Mouse (Mus musculus) stomach, embryonic 15.5 days (tissue): ENCODE results near the gene Ranbp3. TPM values are rescaled to one million over a fixed set of nuclear protein-coding genes. Genes with fewer than 3 reads are reported as not detected.

Experiments used
- ATAC-seq: fragments of 200-750 bp; cut with Nextera tagmentation; 2 replicates; pipeline ENCODE4 v1.8.0; 2017; ENCODE audit warnings: low read depth, moderate number of reproducible peaks, moderate TSS enrichment; ENCODE audit not compliant: insufficient read depth, low FRiP score
- H3K27ac ChIP-seq: fragments of 300-500 bp; sonication (generic); 2 replicates; pipeline ENCODE4 v1.5.1; 2015; ENCODE audit warnings: mild to moderate bottlenecking, inconsistent platforms
- H3K27me3 ChIP-seq: fragments of 300-500 bp; sonication (generic); replicated peaks from 2 replicates; pipeline ENCODE4 v1.6.1; 2015; ENCODE audit warnings: inconsistent platforms
- H3K36me3 ChIP-seq: fragments of 300-500 bp; sonication (generic); 2 replicates; pipeline ENCODE4 v1.6.1; 2015; ENCODE audit warnings: inconsistent platforms
- H3K4me1 ChIP-seq: fragments of 300-500 bp; sonication (generic); 2 replicates; pipeline ENCODE4 v1.6.1; 2015; ENCODE audit warnings: inconsistent platforms
- H3K4me2 ChIP-seq: fragments of 300-500 bp; sonication (generic); 2 replicates; pipeline ENCODE4 v1.6.1; 2015; ENCODE audit warnings: mild to moderate bottlenecking, inconsistent platforms
- H3K4me3 ChIP-seq: fragments of 300-500 bp; sonication (generic); replicated peaks from 2 replicates; pipeline ENCODE4 v1.5.1; 2015; ENCODE audit warnings: inconsistent platforms
- H3K9ac ChIP-seq: fragments of 300-500 bp; sonication (generic); 2 replicates; pipeline ENCODE4 v1.6.1; 2015; ENCODE audit warnings: inconsistent platforms
- H3K9me3 ChIP-seq: fragments of 300-500 bp; sonication (generic); 2 replicates; pipeline ENCODE4 v1.6.1; 2016; ENCODE audit warnings: inconsistent platforms
- WGBS: fragments of 180-500 bp; shearing (Covaris S2); methylation state at CpG from one replicate; pipeline ENCODE4 v1.1.7; 2015; 5-methylcytosine and 5-hydroxymethylcytosine counted together
- polyA plus RNA-seq: library from polyadenylated mRNA; unstranded; fragments of >200 nt; fragmentation: Nextera tagmentation; extraction: Ambion mirVana; gene quantifications from 2 replicates; pipeline ENCODE4 v1.2.1, GENCODE M21; 2015

The Ranbp3 gene
- polyA plus RNA-seq, 1 experiment from 2014 or later = 75.9 TPM

GRCm38 (mm10) chr17:56651801-56652200 is 21.3 kb upstream of the Ranbp3 start:
- Histone ChIP-seq H3K27ac (no peak overlapping the region), H3K4me3 (no peak overlapping the region), H3K27me3 (no peaks in the 10 kb centered on the region), H3K36me3 (no peaks in the 10 kb centered on the region), H3K4me1 (no peaks in the 10 kb centered on the region), H3K9me3 (no peaks in the 10 kb centered on the region), H3K4me2 (no peak overlapping the region), H3K9ac (no peak overlapping the region)
- WGBS = 25% methylated on average over 10 of the region's 10 CpGs
- peak; percentile 51; the same call in 1 of the 2 replicates for ATAC-seq

DNA sequence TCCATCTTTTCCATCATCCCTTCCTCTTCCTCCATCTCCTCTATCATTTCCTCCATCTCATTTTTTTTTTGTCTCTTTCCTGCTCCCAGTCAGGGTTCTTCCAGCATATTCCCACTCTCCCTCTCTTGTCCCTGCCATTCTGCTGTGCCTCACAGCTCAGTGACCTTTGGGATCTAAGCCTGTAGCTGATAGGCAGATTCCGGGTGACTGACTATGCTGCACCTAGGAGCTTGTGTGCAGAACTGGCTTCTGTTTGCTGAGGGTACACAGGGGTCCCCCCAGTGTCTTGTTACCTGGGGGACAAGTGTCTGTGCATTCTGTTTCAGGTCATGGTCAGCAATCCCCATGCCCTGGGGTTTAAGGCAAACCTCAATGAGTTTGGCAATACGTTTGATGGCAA is 18.3 kb upstream of the Ranbp3 start:
- H3K4me3 ChIP-seq = no peak overlapping the region
- no peak overlapping the region for H3K27ac ChIP-seq
- H3K27me3 ChIP-seq = no peaks in the 10 kb centered on the region
- no peaks in the 10 kb centered on the region for H3K36me3 ChIP-seq
- H3K4me1 ChIP-seq = no peaks in the 10 kb centered on the region
- WGBS = 70% methylated on average over 2 of the region's 2 CpGs
- no peak for ATAC-seq
- H3K4me2 ChIP-seq = no peak overlapping the region
- no peaks in the 10 kb centered on the region for H3K9me3 ChIP-seq
- no peak overlapping the region for H3K9ac ChIP-seq

GRCm38 (mm10) chr17:56655311-56655710 is 17.8 kb upstream of the Ranbp3 start:
- 78% methylated on average over 3 of the region's 3 CpGs for WGBS
- Histone ChIP-seq H3K4me2 (no peak overlapping the region), H3K27ac (no peak overlapping the region), H3K36me3 (no peaks in the 10 kb centered on the region), H3K4me1 (no peaks in the 10 kb centered on the region), H3K27me3 (no peaks in the 10 kb centered on the region), H3K4me3 (no peak overlapping the region), H3K9me3 (no peaks in the 10 kb centered on the region), H3K9ac (no peak overlapping the region)
- ATAC-seq = no peak

- H3K27me3 ChIP-seq = no peaks in the 10 kb centered on the region
- no peaks in the 10 kb centered on the region for H3K4me1 ChIP-seq
- H3K4me3 ChIP-seq = no peak overlapping the region
- ATAC-seq = no peak
- no peaks in the 10 kb centered on the region for H3K36me3 ChIP-seq
- H3K9me3 ChIP-seq = no peaks in the 10 kb centered on the region
- H3K9ac ChIP-seq = no peak overlapping the region
- WGBS = 76% methylated on average over 6 of the region's 6 CpGs
- no peak overlapping the region for H3K4me2 ChIP-seq
- H3K27ac ChIP-seq = no peak overlapping the region
These were observed 16.9 kb upstream of the Ranbp3 start for GRCm38 (mm10) chr17:56656171-56656570.

DNA sequence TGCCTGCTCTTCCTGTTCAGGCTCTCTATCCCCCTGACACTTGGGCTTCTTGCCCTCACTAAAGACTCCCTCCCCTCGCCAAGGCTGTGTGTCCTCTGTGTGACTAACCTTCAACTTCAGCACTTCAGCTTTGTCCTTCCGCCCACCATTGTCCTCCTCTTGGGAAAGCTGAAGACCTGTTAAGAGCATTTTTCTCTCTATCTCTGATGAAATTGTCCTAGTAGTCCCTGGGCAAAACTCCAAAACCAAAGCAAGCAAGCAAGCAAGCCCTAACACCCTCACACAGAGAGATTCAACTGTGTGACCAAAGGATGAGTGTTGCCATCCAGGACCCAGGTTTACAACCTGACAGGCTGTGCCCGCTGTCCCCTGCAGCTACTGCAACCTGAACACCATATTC is 9.4 kb upstream of the Ranbp3 start:
- H3K4me3 ChIP-seq = no peak overlapping the region
- 0 out of 2 replicates have a peak, but pooled peaks cover 2% of the 10 kb centered on the region for H3K36me3 ChIP-seq
- no peak for ATAC-seq
- H3K27ac ChIP-seq = no peak overlapping the region
- H3K9me3 ChIP-seq = no peaks in the 10 kb centered on the region
- 50% methylated on average over 3 of the region's 3 CpGs for WGBS
- H3K4me1 ChIP-seq = peaks cover 7% of the 10 kb centered on the region
- H3K4me2 ChIP-seq = peak overlapping the region; percentile 42
- H3K9ac ChIP-seq = no peak overlapping the region
- no peaks in the 10 kb centered on the region for H3K27me3 ChIP-seq

- no peaks in the 10 kb centered on the region for H3K9me3 ChIP-seq
- no peaks in the 10 kb centered on the region for H3K27me3 ChIP-seq
- H3K4me3 ChIP-seq = no peak overlapping the region
- 10% methylated on average over 10 of the region's 10 CpGs for WGBS
- peak overlapping the region; percentile 42 for H3K4me2 ChIP-seq
- 0 out of 2 replicates have a peak, but pooled peaks cover 2% of the 10 kb centered on the region for H3K36me3 ChIP-seq
- no peak overlapping the region for H3K27ac ChIP-seq
- H3K9ac ChIP-seq = no peak overlapping the region
- H3K4me1 ChIP-seq = peaks cover 10% of the 10 kb centered on the region
- ATAC-seq = peak; percentile 63
These were observed 8.8 kb upstream of the Ranbp3 start for GRCm38 (mm10) chr17:56664333-56664732.

DNA sequence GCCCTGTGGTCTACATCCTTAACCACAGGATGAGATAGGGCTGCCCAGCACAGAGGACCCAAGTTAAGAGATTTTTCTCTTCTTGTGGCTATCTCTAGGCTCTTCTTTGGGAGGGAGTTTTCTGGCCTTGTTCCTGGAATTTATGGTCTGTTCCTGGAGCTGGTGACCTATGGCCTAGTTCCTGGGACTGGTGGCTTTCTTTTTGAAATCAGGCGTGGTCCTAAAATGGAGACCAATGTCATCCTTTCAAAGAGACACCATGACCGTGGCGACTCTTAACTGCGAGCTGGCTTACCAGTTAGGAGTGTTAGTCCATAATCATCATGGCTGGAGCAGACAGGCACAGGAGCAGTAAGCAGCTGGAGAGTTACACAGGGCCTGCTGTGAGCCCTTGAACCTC is 6.7 kb upstream of the Ranbp3 start:
- 0 out of 2 replicates have a peak, but pooled peaks cover 2% of the 10 kb centered on the region for H3K36me3 ChIP-seq
- no peaks in the 10 kb centered on the region for H3K27me3 ChIP-seq
- no peak overlapping the region for H3K4me2 ChIP-seq
- no peak for ATAC-seq
- no peaks in the 10 kb centered on the region for H3K9me3 ChIP-seq
- no peak overlapping the region for H3K9ac ChIP-seq
- H3K4me1 ChIP-seq = peaks cover 10% of the 10 kb centered on the region
- H3K27ac ChIP-seq = no peak overlapping the region
- H3K4me3 ChIP-seq = no peak overlapping the region
- 83% methylated on average over 4 of the region's 4 CpGs for WGBS

DNA sequence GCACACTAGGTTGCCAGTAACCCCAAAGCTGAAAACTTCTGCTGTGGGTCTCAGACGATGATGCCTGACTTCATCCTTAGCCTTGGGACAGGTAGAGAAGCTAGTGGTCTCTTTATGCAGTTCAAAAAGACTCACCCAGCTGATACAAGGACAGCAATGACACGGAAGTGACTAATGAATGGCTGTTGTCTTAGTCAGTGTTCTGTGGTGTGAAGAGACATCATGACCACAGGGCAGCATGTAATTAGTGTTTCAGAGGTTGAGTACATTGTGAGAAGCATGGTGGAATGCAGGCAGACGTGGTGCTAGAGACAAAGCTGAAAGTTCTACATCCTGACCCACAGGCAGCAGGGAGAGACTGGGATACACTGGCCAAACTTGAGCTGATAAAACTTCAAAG is 5.5 kb upstream of the Ranbp3 start:
- Histone ChIP-seq H3K36me3 (0 out of 2 replicates have a peak, but pooled peaks cover 2% of the 10 kb centered on the region), H3K4me3 (no peak overlapping the region), H3K4me2 (no peak overlapping the region), H3K4me1 (peaks cover 10% of the 10 kb centered on the region), H3K9me3 (no peaks in the 10 kb centered on the region), H3K9ac (no peak overlapping the region), H3K27me3 (no peaks in the 10 kb centered on the region), H3K27ac (no peak overlapping the region)
- no peak for ATAC-seq
- WGBS = 65% methylated on average over 3 of the region's 3 CpGs

DNA sequence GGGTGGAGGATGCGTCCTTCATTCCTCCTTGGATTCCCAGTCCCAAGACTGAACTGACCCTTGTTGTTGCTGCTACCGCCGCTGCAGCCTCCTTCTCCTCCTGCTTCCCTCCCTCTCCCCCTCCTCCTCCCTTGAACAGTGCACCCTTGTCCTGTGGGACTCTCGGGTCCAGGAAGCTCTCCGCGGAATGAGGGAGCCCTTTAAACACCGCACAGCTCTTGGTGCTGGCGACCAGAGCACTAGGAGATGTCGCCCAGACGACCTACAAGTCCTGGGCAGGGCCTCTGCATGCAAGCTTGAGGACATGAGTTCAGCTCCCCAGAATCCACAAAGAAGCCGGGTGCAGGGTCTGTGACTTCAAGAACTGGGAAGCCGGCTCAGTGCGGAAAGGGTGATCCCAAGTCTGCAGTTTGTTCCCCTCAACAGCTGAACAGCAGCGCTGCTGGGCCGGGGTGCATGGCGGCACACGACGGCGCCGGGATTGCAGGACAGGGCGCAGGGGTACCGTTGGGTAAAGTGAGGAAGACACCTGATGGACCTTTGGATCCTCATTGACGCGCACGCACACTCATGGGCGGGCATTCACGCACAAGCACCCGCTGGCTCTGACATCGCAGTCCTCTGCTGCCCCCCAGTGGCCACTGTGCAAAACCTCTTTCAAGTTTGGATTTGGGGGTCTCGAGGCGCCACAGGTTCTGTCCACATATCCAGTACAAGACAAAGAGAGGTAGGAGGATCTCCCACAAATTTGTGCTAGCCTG is 4.5 kb upstream of the Ranbp3 start:
- Histone ChIP-seq H3K4me1 (peaks cover 10% of the 10 kb centered on the region), H3K4me3 (peak overlapping the region; percentile 50), H3K9ac (peak overlapping the region; percentile 45), H3K27ac (no peak overlapping the region), H3K27me3 (no peaks in the 10 kb centered on the region), H3K36me3 (0 out of 2 replicates have a peak, but pooled peaks cover 2% of the 10 kb centered on the region), H3K4me2 (peak overlapping the region; percentile 97), H3K9me3 (no peaks in the 10 kb centered on the region)
- 5% methylated on average over 31 of the region's 31 CpGs for WGBS
- no peak for ATAC-seq

DNA sequence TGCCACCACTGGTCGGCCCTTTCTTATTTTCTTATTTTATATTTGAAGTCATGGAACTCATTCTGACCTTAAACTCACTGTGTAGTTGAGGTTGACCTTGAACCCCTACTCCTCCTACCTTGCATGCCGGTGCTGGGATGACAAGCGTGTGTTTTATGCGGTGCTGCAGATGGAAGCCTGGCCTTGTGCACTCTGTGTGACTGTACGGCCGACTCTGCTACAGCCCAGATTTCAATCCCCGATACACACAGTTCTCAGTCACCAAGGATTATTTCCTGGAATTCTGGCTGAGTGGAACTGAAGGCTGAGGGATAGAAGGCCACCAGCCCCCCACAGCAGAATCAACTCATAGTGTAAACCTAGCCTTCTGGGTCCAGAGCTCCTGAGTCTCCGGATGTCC is 3.3 kb upstream of the Ranbp3 start:
- H3K4me1 ChIP-seq = peaks cover 16% of the 10 kb centered on the region
- 0 out of 2 replicates have a peak overlapping the region, but pooled peaks have one; percentile 2 for H3K9ac ChIP-seq
- H3K27ac ChIP-seq = no peak overlapping the region
- no peaks in the 10 kb centered on the region for H3K27me3 ChIP-seq
- 85% methylated on average over 8 of the region's 8 CpGs for WGBS
- H3K4me3 ChIP-seq = no peak overlapping the region
- H3K4me2 ChIP-seq = no peak overlapping the region
- no peak for ATAC-seq
- H3K9me3 ChIP-seq = no peaks in the 10 kb centered on the region
- H3K36me3 ChIP-seq = 0 out of 2 replicates have a peak, but pooled peaks cover 2% of the 10 kb centered on the region

GRCm38 (mm10) chr17:56673647-56674416 is 738 bp downstream of the Ranbp3 start:
- H3K27me3 ChIP-seq = no peaks in the 10 kb centered on the region
- H3K4me2 ChIP-seq = peak overlapping the region; percentile 70
- ATAC-seq = 0 out of 2 replicates have a peak, but pooled peaks have one; percentile 1
- H3K9ac ChIP-seq = peak overlapping the region; percentile 92
- H3K4me1 ChIP-seq = peaks cover 16% of the 10 kb centered on the region; the same call in 1 of the 2 replicates
- no peaks in the 10 kb centered on the region for H3K9me3 ChIP-seq
- under 1% methylated on average over 32 of the region's 37 CpGs for WGBS
- H3K27ac ChIP-seq = peak overlapping the region; percentile 85
- peak overlapping the region; percentile 95 for H3K4me3 ChIP-seq
- peaks cover 13% of the 10 kb centered on the region for H3K36me3 ChIP-seq

- Histone ChIP-seq H3K27ac (no peak overlapping the region), H3K4me2 (no peak overlapping the region), H3K9ac (no peak overlapping the region), H3K9me3 (no peaks in the 10 kb centered on the region), H3K4me3 (no peak overlapping the region), H3K27me3 (no peaks in the 10 kb centered on the region), H3K36me3 (peaks cover 31% of the 10 kb centered on the region), H3K4me1 (peaks cover 14% of the 10 kb centered on the region)
- 68% methylated on average over 4 of the region's 4 CpGs for WGBS
- no peak for ATAC-seq
These were observed 8.7 kb downstream of the Ranbp3 start for GRCm38 (mm10) chr17:56681791-56682190.
